Mouse (Mus musculus) forebrain, embryonic 10.5 days (tissue): ENCODE data around the gene Tmem238l. TPM values are rescaled to one million over a fixed set of nuclear protein-coding genes. Genes with fewer than 3 reads are reported as not detected.

Experiments used
- DNase-seq: peaks from one replicate; pipeline ENCODE4 v3.0.0-alpha.2; 2017; ENCODE audit warnings: low spot score; ENCODE audit errors: extremely low spot score
- H3K27ac ChIP-seq: fragments of 300-500 bp; sonication (generic); 2 replicates; pipeline ENCODE4 v1.5.1; 2016; ENCODE audit warnings: mild to moderate bottlenecking
- H3K27me3 ChIP-seq: fragments of 300-500 bp; sonication (generic); 2 replicates; pipeline ENCODE4 v1.6.1; 2016; ENCODE audit warnings: mild to moderate bottlenecking; ENCODE audit not compliant: poor library complexity, severe bottlenecking
- H3K36me3 ChIP-seq: fragments of 300-500 bp; sonication (generic); replicated peaks from 2 replicates; pipeline ENCODE4 v1.6.1; 2016; ENCODE audit warnings: mild to moderate bottlenecking, moderate library complexity
- H3K4me1 ChIP-seq: fragments of 300-500 bp; sonication (generic); 2 replicates; pipeline ENCODE4 v1.6.1; 2016
- H3K4me3 ChIP-seq: fragments of 300-500 bp; sonication (generic); 2 replicates; pipeline ENCODE4 v1.5.1; 2016; ENCODE audit warnings: mild to moderate bottlenecking, moderate library complexity
- H3K9me3 ChIP-seq: fragments of 300-500 bp; sonication (generic); 2 replicates; pipeline ENCODE4 v1.6.1; 2016; ENCODE audit warnings: mild to moderate bottlenecking, moderate library complexity
- WGBS: fragments of 180-500 bp; shearing (Covaris S2); methylation state at CpG from one replicate; pipeline ENCODE4 v1.1.7; 2016; 5-methylcytosine and 5-hydroxymethylcytosine counted together
- polyA plus RNA-seq: library from polyadenylated mRNA; unstranded; fragments of >200 nt; fragmentation: Nextera tagmentation; extraction: Ambion mirVana; gene quantifications from 2 replicates; pipeline ENCODE4 v1.2.1, GENCODE M21; 2016

Tmem238l gene
- polyA plus RNA-seq, 1 experiment from 2014 or later = not detected

- no peak for DNase-seq
- H3K4me3 ChIP-seq = no peak overlapping the region
- 84% methylated on average over 6 of the region's 6 CpGs for WGBS
- H3K36me3 ChIP-seq = no peaks in the 10 kb centered on the region
- no peak overlapping the region for H3K27ac ChIP-seq
- no peaks in the 10 kb centered on the region for H3K4me1 ChIP-seq
- H3K27me3 ChIP-seq = no peaks in the 10 kb centered on the region
- H3K9me3 ChIP-seq = no peaks in the 10 kb centered on the region
Observed at GRCm38 (mm10) chr11:66946521-66946920, 9.9 kb upstream of the Tmem238l start.

- no peak overlapping the region for H3K27ac ChIP-seq
- no peaks in the 10 kb centered on the region for H3K27me3 ChIP-seq
- DNase-seq = no peak
- WGBS = 75% methylated on average over 6 of the region's 6 CpGs
- H3K9me3 ChIP-seq = no peaks in the 10 kb centered on the region
- no peaks in the 10 kb centered on the region for H3K36me3 ChIP-seq
- no peak overlapping the region for H3K4me3 ChIP-seq
- no peaks in the 10 kb centered on the region for H3K4me1 ChIP-seq
Observed at GRCm38 (mm10) chr11:66946922-66947321, 9.5 kb upstream of the Tmem238l start.

- Histone ChIP-seq H3K27me3 (no peaks in the 10 kb centered on the region), H3K36me3 (no peaks in the 10 kb centered on the region), H3K4me3 (no peak overlapping the region), H3K4me1 (no peaks in the 10 kb centered on the region), H3K27ac (no peak overlapping the region), H3K9me3 (no peaks in the 10 kb centered on the region)
- WGBS = 91% methylated on average over 1 of the region's 1 CpGs
- no peak for DNase-seq
Observed at GRCm38 (mm10) chr11:66960797-66961196, 4.4 kb downstream of the Tmem238l start.

GRCm38 (mm10) chr11:66961447-66962176 is 5.2 kb downstream of the Tmem238l start:
- no peak overlapping the region for H3K4me3 ChIP-seq
- H3K9me3 ChIP-seq = no peaks in the 10 kb centered on the region
- no peak overlapping the region for H3K27ac ChIP-seq
- H3K36me3 ChIP-seq = no peaks in the 10 kb centered on the region
- WGBS = 90% methylated on average over 12 of the region's 12 CpGs
- no peaks in the 10 kb centered on the region for H3K27me3 ChIP-seq
- no peak for DNase-seq
- no peaks in the 10 kb centered on the region for H3K4me1 ChIP-seq

GRCm38 (mm10) chr11:66963462-66963861 is 7.0 kb downstream of the Tmem238l start:
- Histone ChIP-seq H3K9me3 (no peaks in the 10 kb centered on the region), H3K27ac (no peak overlapping the region), H3K4me1 (no peaks in the 10 kb centered on the region), H3K27me3 (no peaks in the 10 kb centered on the region), H3K4me3 (no peak overlapping the region), H3K36me3 (no peaks in the 10 kb centered on the region)
- 98% methylated on average over 1 of the region's 1 CpGs for WGBS
- no peak for DNase-seq

- Histone ChIP-seq H3K27me3 (no peaks in the 10 kb centered on the region), H3K27ac (no peak overlapping the region), H3K9me3 (no peaks in the 10 kb centered on the region), H3K36me3 (no peaks in the 10 kb centered on the region), H3K4me1 (no peaks in the 10 kb centered on the region), H3K4me3 (no peak overlapping the region)
- WGBS = 27% methylated on average over 7 of the region's 7 CpGs
- no peak for DNase-seq
Observed at GRCm38 (mm10) chr11:66966500-66967116, 10.2 kb downstream of the Tmem238l start.

- Histone ChIP-seq H3K36me3 (no peaks in the 10 kb centered on the region), H3K27me3 (no peaks in the 10 kb centered on the region), H3K4me3 (no peak overlapping the region), H3K9me3 (no peaks in the 10 kb centered on the region), H3K27ac (no peak overlapping the region), H3K4me1 (no peaks in the 10 kb centered on the region)
- 74% methylated on average over 1 of the region's 1 CpGs for WGBS
- DNase-seq = no peak
Observed at GRCm38 (mm10) chr11:66968575-66968974, 12.1 kb downstream of the Tmem238l start.

GRCm38 (mm10) chr11:66973507-66973906 is 17.1 kb downstream of the Tmem238l start:
- 90% methylated on average over 3 of the region's 3 CpGs for WGBS
- no peaks in the 10 kb centered on the region for H3K4me1 ChIP-seq

GRCm38 (mm10) chr11:66975606-66976330 is 19.3 kb downstream of the Tmem238l start:
- Histone ChIP-seq H3K4me3 (no peak overlapping the region), H3K27ac (no peak overlapping the region)
- WGBS = 87% methylated on average over 7 of the region's 7 CpGs

More at GRCm38 (mm10) chr11:66973507-66973906, 17.1 kb downstream of the Tmem238l start:
- Histone ChIP-seq H3K27me3 (no peaks in the 10 kb centered on the region), H3K36me3 (no peaks in the 10 kb centered on the region), H3K4me3 (no peak overlapping the region), H3K9me3 (peaks cover 14% of the 10 kb centered on the region; the same call in 1 of the 2 replicates), H3K27ac (no peak overlapping the region)
- DNase-seq = no peak

GRCm38 (mm10) chr11:66981336-66982115 is 25.1 kb downstream of the Tmem238l start:
- peaks cover 38% of the 10 kb centered on the region for H3K4me1 ChIP-seq
- peaks cover 4% of the 10 kb centered on the region; the same call in 1 of the 2 replicates for H3K27me3 ChIP-seq
- H3K27ac ChIP-seq = no peak overlapping the region
- WGBS = 85% methylated on average over 15 of the region's 15 CpGs
- no peak for DNase-seq
- H3K4me3 ChIP-seq = no peak overlapping the region
- H3K36me3 ChIP-seq = no peaks in the 10 kb centered on the region
- H3K9me3 ChIP-seq = no peaks in the 10 kb centered on the region

More at GRCm38 (mm10) chr11:66975606-66976330, 19.3 kb downstream of the Tmem238l start:
- no peak for DNase-seq
- Histone ChIP-seq H3K4me1 (no peaks in the 10 kb centered on the region), H3K9me3 (peaks cover 14% of the 10 kb centered on the region; the same call in 1 of the 2 replicates), H3K36me3 (no peaks in the 10 kb centered on the region), H3K27me3 (no peaks in the 10 kb centered on the region)

- Histone ChIP-seq H3K4me1 (peaks cover 38% of the 10 kb centered on the region), H3K27ac (0 out of 2 replicates have a peak overlapping the region, but pooled peaks have one; percentile 30), H3K9me3 (no peaks in the 10 kb centered on the region), H3K4me3 (no peak overlapping the region), H3K36me3 (no peaks in the 10 kb centered on the region), H3K27me3 (peaks cover 4% of the 10 kb centered on the region; the same call in 1 of the 2 replicates)
- WGBS = 53% methylated on average over 6 of the region's 6 CpGs
- DNase-seq = peak; percentile 43
Observed at GRCm38 (mm10) chr11:66982794-66983193, 26.4 kb downstream of the Tmem238l start.
